Mouse (Mus musculus) gastrocnemius, postnatal 4 days (tissue): ENCODE data around the gene Nsd1. TPM values are rescaled to one million over a fixed set of nuclear protein-coding genes. Genes with fewer than 3 reads are reported as not detected.
A peak's percentile ranks its signal among the peaks of the same experiment; 100 is the strongest.

ENCODE experiments used
- DNase-seq, 2 experiments: peaks; one replicate each; pipeline ENCODE4 v3.0.0; 2021 to 2022; ENCODE audit warnings: low spot score in 2 of 2, mixed read lengths in 2 of 2
- total RNA-seq, 2 experiments: library from RNA; stranded (reverse); gene quantifications; 2 replicates each; pipeline ENCODE4 v1.2.3; 2021

Nsd1 gene
- total RNA-seq, 2 experiments from 2014 or later, result 114 to 127 TPM

DNA sequence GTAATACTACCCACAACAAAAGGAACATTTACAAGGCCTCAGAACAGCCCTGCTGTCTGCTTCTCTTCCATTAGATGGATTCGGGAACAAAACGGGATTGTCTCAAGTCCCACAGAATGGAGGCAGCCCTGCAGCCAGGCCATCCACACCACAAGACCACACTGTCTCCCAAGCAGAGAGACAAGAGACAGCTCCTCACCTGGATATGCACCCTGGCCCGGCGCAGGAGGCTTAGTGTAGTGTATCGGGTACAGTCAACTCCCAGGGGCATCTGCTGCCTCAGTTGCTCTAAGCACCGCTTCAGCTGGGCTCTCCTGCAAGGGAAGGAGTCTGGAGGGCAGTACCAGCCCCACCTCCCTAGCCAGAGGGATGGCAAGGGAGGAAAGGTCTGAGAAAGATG lies 118.6 kb downstream of the Nsd1 start:
- no peak for DNase-seq

DNA sequence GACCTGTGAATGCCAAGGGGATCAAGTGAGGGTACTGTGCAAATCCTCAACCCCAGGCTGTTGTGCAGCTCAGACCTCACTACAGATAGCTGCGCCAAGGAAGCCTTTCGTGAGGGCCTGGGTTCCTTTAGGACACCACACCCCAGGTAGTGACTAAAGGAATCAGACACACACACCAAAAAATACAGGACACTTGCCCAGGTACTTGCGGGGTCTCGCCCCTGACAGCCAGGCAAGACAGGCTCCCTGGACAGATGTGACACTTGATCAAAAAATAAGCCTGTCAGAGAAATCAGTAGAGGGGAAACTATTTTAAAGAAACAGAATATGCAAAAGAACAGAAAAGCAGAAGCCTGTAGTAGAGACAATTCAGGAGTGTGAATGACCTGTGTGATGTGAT lies 119.1 kb downstream of the Nsd1 start:
- no peak for DNase-seq

DNA sequence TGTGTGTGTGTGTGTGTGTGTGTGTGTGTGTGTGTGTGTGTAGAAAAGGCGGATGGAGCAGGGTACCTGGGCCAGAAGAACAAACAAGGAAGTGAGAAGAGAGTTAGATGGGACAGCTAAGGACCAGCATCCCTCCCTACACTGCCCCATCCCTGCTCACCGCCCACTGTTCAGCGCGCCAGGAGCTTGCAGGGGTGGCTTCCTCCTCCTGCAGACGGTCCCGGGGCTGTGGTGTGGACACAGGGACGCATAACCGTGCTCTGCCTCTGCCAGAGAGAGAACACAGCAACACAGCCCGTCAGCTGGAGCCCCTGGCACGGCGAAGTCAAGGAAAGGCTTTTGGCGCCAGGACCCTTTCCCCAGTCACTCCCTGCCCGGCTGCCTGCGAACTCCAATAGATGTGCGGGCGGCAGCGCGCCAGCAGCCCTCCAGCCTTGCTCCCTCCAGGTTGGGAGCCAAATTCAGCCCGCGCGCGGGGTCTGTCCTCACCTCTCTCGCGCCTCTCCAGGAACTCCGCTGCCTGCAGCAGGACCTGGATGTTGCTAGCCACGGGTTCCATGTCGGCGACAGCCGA lies 119.6 kb downstream of the Nsd1 start:
- DNase-seq, result peak in 1 of 2 experiments; percentile 63

DNA sequence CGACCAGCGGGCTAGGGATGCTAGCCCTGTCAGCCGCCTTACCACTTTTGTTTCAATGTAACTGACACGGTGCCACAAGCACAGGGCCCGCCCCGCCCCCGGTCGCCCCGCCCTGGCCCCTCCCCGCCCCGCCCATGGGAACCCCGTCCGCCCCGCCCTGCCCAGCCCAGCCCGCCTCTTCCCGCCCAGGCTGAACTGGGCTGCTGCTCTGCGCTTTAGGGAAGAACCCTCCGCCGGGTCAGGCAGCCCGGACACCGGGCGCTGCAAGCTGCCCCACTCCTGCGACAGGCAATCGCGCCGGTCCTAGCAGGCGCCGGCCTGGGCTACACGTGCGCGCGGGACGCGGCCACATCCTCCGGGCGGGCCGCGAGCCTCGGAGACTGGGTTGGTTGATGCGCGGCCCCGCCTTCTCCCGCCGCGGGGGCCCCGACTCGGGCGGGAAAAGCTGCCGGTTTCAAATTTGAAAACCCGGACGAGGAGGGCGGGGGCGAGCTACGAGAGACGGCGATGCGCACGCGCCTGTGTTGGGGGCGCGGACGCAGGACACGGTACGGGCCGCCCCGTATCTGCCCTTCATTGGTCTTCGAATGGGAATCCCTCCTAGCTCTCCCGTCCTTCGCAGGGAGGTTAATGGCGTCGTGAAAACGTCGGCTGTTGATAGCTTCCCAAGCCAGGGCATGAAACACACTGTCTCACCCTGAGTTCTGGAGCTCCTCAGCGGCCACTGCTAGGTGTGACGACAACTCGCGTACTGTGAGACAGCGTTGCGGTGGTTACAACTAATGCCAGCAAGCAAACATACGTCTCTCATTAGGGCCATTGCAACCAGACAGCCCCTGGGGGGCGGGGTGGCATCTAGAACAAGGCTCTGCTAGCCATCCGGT lies 120.3 kb downstream of the Nsd1 start, which contains the start of gene Mxd3:
TSS of gene Mxd3 (minus strand) at position 141 of the 884 bp plus-strand sequence.
- peak; percentile 75 to 88 for DNase-seq

DNA sequence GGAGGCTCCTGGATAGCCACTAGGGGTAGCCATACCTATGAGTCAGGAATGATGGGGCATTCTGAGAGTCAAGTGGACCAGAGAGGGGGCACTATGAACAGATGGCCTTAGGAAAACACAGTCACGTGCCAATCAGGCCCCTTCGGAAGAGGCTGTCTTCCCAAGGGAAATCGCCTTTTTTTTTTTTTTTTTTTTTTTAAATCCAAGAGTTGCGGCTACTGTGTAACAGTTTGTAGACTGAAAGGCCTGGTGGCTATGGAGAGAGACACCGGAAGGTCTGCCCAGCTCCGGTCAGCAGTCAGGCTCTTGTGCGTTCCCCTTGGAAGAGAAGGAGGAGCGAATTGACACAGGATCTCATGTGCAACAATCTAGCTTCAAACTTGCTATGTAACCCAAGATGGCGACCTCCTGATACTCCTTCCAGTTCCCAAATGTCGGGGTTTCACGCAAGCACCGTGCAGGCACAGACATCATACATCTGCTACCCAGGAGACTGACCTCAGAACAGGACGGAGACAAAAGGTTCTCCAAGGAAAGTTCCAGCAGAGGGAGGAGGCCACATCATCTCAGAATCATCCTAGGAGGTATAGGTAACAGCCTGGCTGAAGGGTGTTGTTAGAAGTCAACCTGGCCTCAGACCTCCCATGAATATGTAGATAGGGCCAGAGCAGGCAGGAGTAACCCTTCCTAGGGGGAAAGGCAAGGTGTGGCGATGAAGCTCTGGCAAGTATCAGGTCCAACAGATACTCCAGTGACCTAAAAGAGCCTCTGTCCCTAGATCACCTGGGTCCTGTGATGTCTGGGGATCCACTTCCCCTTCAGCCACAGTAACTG lies 121.2 kb downstream of the Nsd1 start:
- no peak for DNase-seq

DNA sequence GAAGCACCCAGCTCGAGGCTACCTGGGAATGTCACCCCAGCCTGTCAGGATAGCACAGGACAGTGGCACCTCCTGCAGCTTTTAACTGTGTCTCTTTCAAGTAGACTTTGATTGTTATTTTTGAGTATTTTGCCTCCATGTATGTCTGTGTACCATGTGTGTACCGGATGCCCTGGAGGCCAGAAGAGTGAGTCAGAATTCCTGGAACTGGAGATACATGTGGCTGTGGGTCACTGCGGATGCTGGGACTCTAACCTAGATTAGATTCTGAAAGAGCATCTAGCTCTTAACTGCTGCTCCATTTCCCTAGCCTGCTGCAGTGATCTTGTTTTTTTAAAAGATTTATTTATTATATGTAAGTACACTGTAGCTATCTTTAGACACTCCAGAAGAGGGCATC lies 122.7 kb downstream of the Nsd1 start:
- DNase-seq, result no peak

DNA sequence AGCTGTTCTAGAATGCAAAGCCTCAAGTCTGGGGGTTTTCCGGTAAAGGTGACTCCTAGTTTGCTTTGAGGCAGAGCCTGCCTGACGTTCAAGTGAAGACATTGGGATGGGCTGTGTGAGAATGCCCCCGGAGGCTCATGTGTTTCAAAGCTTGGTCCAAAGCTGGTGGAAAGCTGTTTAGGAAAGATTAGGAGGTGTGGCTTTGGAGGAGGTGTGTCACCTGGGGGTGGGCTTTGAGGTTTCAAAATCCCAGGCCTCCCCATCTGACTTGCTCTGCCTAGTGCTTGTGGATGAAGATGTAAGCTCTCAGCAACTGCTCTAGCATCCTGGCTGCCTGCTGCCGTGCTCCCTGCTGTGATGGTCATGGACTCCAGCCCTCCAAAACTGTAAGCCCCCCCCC lies 126.1 kb downstream of the Nsd1 start:
- DNase-seq, result no peak

DNA sequence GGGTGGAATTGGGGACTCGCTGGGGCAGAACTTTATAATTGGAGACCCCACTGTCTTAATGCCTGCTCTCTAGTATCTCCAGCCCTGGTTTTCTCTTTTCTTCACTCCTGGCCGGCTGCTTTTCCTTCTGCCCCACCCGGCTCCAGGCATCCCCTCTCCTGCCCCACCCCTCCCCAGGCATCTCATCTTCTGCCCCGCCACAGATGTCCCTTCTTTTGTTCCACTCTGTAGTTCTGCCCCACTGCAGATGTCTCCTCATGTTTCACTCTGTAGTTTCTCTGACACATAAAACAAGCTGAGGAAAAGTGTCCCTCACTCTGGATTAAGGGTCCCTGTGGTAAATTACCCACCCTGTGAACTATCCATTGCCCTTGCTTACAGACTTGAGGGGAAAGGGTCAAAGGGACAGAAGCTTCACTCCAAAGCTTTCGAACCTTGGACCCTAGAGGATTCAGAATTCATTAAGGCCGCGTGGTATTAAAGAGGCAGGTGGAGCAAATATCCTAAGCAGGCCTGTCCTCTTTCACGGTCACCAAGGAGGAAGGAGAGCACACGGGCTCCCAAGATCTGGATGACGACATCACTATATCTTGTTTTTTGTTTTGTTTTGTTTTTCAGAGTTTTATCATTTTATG lies 127.9 kb downstream of the Nsd1 start:
- DNase-seq, result no peak

DNA sequence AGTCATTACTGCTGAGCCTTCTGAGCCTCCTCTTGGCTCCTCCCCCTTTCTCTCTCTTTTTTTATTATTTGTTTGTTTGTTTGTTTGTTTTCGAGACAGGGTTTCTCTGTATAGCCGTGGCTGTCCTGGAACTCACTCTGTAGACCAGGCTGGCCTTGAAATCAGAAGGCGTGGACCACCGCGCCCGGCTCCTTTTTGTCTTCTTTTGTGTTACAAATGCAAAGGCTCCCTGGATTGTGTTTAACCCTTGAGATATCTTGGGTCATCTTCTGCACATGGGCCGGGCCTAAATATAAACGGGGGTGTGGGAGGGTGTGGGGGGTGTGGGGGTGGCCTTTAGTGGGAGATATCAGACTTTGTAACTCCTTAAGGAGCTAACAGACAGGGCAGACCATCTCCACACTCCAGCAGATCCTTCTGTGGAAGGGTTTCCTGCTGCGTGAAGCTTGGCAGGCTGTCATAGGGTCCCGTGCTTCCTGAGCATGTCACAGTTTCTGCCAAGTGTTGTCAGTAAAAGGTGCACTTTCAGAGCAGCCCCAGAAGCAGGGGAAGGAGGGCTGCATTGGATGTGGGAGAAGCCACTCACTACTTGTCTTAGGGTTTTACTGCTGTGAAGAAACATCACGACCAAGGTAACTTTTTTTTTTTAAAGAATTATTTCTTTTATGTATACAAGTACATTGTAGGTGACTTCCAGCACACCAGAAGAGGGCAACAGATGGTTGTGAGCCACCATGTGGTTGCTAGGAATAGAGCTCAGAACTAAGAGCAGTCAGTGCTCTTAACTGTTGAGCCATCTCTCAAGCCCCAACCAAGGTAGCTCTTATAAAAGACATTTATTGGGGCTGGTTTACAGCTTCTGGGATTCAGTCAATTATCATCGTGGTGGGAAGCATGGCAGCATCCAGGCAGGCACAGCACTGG lies 128.8 kb downstream of the Nsd1 start:
- no peak for DNase-seq

DNA sequence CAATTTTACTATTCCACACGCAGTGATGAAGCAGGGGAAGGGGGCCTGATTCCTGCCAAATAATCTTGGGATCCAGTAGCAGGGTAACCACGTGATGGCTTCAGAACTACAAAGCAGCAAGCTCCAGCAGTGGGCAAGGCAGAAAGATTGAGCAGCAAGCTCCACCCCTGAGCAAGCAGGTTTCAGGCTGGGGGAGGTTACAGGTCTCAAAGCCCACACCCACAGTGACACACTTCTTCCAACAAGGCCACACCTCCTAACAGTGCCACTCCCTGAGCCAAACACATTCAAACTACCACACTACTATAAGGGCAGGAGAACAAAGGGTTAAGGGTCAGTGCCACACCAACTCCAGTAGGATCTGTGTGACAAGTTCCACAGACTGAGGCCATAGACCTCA lies 129.7 kb downstream of the Nsd1 start:
- DNase-seq, result no peak

DNA sequence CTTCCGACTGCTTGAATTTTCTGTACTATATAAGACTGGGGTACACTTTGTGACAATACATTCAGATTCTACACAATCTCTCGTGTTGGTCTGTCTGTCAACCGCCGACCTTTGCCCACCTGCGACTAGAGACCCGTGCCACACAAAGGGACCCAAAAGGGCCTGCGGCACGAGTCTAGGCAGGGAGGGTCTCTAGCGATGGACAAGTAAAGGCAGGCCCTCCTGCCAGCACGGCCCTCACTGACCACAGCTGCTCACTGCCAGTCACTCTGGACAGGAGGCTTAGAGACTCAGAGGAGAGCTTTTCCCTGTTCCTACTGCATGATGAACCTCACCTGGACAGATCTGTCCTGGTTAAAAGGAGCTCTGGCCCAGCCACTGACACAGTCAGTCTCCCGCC lies 132.9 kb downstream of the Nsd1 start:
- DNase-seq, result no peak

DNA sequence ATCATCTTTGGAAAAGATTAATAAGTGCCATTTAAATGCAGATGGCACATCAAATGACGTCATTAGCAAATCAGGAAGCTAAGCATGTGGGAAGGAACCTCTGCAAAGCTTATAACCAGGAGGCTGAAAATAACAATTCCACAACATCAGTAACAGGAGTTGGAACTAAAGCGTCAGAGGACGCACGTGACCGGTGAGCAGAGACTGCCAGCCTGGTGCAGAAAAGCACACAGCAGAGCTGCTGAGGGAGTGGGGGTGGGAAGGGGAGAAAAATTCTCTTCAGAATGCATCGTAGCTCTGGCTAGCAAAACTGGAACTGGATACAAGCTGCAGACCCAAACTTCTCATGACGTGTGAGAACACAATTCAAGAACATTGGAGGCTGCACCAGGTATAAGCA lies 134.7 kb downstream of the Nsd1 start:
- no peak for DNase-seq

DNA sequence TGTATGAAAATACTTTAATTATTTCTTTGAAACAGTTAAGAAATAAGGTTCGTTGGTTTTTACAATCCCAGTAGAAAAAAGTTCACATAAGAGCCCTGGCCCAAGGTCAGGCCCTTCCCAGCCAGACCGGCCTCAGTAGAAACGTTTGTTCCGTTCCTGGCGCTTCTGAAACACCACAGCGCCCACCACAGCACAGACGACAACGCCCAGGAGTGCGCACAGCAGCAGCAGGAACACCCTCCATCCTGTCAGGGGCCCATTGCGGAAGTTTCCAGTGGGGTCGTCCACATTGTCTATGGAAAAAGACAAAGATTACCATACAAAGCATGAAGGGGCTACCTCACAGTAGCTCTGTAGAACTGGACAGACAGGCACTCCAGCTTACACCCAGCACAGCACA lies 137.2 kb downstream of the Nsd1 start:
- no peak for DNase-seq

DNA sequence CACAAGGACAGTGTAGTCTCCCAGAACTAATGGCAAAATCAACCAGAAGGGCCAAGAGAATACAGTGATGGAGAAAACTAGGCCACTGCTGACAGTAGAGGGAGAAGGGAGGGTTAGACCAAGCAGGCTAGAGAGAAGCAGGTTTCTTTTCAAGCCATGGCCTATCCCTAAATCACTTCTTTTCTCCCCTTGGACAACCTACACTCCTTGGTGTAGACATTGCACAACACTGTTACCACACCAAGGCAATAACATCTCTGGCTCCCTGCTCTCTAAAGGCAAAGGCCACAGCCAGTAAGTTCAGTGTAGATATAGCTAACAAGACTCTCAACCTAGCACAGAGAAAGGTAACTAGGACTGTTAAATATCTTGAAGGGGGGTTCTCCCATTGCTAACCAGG lies 151.6 kb downstream of the Nsd1 start:
- DNase-seq, result no peak

DNA sequence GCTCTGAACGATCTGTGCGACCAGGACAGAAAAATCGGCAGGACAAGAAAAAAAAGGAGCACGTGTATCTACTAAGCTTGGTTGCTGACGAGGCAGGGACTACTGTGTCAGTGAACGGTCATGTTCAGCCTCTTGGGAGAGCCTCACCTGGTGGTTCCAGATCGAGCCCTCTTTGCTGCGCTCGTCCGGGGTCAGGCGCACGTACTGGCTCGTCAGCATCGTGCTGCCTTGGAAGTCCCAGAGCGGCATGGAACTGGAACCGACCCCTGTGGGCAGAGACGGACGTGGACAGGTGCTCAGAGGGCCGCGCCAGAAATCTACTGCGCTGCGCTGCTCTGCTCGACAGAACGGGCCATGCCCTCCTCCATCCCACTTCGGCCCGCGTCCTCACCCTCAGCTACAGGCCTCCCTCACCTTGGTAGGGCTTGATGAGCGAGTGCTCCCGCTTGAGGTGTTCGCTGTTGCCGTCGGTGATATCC lies 152.4 kb downstream of the Nsd1 start:
- DNase-seq, result peak in 1 of 2 experiments; percentile 48

DNA sequence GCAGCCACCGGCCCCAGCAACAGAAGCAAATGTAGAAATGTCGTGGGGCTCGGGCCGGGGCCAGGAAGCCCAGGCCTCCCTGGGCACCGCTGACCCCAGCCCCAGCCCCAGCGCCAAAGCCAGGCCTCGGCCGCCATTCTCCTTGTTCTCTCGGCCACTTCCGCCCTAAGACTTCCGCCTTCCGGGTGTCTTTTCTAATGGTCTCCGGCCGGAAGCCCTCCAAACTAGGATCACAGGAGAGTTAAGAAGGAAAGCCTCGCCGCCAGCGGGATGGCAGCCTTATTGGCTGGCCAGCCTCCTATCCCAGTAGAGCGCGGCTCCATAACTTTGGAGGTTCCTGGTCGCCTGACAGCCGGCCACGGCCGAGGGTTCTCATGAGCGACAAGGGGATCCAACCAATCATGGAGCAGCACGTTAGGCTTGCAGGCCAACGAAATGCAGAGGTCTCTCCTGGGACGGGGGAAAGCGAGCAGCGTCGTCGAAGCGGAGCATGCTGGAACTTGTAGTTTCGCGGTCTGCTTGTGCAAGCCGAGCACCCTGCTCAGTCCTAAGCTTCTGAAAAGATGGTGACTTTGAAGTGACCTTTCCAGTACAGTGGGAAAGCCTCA lies 153.0 kb downstream of the Nsd1 start, which contains the start of gene Lman2:
TSS of gene Lman2 (minus strand) at position 331 of the 608 bp plus-strand sequence.
- DNase-seq, result peak; percentile 85 to 95
